Mouse (Mus musculus): ENCODE measurements around the gene Insrr.
A peak's percentile ranks its signal among the peaks of the same experiment; 100 is the strongest.

Gene Insrr

DNA sequence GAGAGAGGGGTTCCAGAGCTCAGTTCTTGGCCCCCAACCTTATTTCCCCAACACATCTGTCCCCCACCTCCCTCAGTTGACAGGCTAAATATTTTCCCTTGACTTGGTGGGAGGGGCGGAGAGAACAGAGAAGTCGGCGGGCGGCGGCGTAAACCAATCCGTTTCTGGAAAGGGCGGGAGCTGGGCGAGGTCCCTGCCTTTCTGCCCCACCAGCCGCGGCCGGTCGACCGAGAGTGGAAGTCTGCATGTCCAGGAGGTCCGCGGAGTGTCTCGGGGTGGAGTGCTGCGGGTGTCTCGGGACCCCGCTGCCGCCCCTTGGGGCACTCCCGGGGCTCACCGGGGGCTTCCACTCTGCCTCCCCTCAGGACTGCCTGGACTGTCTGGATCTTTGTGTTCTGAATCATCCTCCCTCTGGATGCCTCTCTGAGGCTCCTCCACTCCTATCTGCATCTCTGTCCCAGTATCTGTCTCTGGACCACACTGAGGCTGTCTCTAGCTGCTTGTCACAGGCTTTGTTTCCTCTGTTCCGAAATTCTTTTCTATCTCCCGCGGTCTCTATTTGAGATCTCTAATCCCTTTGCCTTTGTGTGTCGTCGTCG lies at the start of gene Insrr:
Insrr (plus strand) TSS at position 216 of the 599 bp plus-strand sequence.
- DNase-seq, result peak; percentile 55 to 66

DNA sequence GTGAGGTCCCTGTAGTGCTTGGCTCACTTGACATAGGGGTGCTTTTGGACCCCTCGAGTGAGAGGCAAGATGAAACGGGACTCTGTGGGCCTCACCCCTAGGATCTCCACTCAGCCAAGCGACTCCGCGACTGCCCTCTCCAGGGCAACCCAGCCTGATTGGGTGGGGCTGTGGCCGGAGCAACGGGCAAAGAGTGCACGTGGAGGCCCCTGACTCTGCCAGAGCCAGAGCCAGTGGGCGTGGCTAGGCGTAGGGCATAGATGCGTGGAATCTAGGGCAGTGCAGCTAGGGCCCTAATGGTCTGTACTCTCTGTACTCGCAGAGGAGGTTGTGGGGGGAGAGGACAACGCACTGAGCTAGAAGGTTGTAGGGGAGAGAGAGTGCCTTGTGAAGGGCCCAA lies 48.3 kb upstream of the Insrr start, which contains the start of gene Lrrc71:
Lrrc71 (minus strand) TSS at position 195 of the 400 bp plus-strand sequence.
- peak; percentile 73 to 74 for DNase-seq

DNA sequence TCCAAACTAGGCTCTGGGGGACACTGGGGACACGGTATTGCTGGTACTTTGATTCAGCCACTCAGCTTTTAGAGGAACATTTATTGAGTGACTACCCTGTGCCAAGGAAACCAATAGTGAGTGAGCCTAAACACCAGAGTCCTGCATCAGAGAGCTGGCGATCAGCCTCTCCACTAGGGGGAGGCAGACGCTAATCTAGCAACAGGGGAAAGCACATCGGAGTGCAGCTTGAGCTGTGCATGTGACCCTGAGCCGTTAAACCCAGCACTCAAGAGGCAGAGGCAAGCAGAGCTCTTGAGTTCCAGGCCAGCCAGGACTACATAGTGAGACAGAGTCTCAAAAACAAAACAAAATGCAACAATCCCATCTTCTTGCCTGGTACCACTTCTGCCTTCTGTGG lies 47.7 kb upstream of the Insrr start:
- peak; percentile 72 to 85 for DNase-seq

DNA sequence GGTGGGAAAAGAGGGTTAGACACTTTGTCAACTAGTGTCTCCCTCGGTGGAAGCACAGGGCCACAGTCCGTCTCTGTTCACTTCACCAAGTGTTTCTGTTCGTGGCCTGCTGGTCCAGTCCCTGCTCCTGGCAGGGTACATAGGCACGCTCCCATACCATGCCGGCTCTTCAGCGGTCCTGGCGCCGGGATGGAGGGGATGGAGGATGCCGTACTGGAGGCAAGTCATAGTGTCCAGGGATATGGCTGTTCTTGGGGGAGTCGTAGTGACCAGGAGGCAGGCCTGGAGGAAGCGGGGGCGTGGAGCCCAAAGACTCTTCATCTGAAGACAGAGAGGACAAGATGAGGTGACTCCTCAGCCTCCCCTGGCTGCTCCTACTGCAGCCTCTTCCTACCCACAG lies 46.8 kb upstream of the Insrr start:
- no peak for DNase-seq

DNA sequence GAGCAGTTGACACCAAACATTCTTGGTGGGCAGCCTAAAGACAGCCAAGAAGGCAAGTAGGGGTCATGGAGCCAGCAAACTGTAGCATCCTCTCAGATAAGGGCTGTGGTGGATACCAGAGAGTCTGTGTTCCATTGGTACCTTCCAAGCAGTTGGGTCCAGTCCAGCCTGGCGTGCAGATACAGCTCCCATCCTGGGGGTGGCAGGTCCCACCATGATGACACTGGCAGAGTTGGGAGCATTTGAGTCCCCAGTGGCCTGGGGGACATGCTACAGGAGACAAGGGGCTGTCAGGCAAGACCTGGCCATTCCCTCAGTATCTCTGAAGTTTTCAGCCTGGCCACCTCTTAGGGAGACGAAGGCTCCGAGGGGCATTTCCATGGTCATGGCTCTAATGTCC lies 44.2 kb upstream of the Insrr start:
- DNase-seq, result no peak

DNA sequence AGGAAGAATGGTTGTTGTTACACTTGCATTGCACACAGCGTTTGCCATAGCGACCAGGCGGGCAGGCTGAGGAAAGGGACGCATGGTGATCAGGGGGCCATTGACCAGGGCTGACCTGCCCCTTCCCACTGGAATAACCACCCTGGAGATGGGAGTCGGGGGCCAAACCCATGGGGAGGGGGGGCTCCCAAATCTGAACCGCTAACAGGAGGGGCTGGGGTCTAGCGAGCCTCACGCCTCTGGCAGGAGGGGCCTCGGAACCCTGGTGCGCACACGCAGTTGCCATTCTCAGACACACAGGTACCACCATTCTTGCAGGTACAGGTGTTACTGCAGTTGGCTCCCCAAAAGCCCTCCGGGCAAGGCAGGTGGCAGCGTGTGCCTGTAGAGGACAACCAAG lies 42.9 kb upstream of the Insrr start:
- no peak for DNase-seq

DNA sequence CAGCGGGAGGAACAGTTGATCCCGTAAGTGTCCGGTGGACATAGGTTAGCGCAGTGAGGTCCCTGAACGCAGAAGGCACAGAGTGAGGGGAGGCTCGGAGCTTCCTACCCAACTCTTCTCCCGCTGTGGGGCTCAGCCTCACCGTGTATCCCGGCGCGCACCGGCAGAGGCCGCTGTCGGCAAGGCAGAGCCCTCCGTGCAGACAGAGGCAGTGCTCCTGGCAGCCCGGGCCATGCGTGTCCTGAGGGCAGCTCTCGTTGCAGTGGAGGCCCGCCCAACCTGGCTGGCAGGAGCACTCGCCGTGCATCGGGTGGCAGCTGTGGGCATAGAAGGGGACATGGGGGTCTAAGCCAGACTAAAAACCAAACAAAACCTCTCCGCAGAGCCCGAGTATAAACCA lies 40.8 kb upstream of the Insrr start:
- DNase-seq, result peak; percentile 88 to 96

DNA sequence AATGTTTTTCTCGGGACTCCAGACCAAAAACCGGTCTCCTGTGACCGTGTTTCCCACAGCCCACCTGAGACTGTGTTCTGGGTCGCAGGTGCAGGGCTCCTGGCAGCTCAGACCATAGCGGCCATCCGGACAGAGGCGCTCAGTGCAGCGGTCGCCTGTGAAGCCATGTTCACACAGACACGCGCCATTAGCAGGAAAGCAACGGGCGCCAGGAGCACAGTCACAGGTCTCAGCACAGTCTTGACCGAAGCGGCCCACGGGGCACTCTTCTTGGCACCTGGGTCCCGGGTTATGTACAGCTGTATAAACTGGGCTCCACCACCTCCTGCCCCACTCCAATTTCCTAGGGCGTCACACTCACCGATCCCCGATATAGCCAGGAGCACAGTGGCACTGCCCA lies 40.3 kb upstream of the Insrr start:
- no peak for DNase-seq

DNA sequence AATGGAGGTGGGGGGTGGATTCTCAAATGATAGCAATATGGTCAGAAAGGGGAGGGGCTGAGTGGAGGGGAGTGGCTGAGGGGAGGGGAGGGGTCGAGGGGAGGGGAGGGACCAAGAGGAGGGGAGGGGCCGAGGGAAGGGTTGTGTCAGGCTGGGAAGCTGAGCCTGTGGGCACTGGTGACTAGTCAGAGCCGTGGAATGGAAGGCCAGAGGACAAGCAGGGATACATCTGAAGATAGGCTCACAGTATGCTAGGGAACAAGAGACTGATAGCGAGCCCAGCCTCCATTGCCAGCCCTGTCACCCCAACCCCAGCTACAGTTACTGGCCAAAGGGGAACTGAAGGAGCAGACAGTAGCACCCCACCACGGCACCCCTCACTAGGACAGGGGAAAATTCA lies 38.1 kb upstream of the Insrr start:
- DNase-seq, result no peak

DNA sequence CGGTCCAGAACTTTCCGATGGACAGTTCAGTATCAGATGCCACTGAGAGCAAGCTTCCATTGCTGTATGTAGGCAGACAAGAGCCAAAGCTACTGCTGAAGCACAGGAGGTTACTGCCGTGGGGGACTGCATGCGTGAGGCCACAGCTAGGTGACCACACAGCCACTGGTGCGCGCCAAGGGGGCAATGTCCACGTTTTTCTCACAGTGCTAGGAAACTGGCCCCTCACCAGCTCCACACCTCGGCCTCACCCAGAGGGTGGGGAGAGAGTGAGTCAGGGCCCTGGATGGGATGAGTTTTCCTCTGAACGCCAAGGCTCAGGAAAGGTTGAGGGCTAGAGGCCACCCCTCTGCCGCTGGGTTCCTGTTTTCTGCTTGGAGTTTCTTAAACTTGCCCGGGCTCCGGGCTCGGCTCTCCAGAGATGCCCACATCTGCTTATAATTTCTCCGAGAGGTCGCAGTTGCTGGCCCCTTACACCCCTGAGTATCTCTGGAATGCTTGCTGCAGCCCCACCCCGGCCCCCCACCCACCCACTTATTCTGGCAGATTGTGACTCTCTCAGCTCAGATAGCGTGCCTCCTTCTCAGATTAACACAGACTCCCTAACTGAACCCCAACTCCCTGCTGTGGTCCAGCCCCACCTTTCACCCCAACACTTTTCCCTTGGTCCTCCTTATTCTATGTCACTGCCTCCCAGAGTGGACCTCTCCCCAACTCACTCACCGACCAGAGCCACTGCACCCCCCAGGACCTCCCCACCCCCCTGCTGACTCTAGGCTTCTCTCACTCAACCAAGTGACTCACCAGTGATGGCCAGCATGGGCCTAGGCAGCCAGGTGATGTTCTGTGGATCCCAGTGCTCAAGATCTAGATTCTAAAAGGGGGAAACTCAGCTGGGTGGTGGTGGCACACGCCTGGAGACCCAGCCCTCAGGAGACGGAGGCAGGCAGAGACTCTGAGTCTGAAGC lies 35.1 kb upstream of the Insrr start:
- peak; percentile 70 to 77 for DNase-seq

DNA sequence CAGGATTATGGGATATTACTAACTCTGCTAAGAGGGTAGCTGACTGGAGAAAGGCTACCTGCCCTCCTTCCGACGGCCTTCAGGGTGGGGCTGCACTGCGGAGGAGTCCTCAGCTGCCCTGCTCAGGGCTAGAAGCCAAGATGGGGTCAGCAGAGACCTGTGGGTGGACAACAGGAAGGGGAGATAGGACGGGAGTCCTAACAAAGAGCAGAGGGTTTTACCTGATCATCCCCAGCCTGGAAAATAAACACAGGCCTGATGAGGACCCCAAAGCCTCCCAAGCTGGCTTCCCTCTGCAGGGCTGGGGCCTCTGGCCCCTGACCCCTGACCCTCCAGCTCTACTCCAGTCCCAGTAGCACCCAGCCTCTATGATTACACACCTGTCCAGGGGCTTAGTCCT lies 33.5 kb upstream of the Insrr start:
- DNase-seq, result no peak

DNA sequence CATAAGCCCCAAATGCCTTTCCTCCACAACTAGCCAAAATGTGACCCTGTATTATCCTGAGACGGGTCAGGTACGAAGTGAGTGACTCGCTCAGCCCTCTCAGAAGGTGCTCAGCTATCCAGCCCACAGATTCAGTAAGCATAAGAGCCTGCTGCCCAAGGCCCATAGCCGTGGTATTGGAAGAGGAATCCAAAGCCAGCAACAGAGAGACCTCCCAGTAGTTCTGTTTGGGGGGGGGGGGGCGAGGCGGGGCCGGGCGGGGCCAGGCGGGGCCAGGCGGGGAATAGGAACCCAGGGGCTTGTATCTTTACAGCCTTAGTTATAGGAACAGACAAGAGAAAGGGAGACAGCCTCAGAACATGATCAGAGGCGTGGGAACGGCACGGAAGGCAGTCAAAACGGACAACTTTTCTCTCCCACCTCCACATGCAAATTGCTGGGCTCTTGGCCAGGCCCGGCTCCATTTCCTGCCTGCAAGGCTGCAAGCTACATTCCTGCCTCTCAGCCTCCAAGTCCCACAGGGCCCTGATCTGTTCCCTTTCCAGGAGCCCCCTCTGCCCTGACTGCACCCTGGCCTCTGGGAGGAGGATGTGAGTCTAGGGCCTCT lies 33.0 kb upstream of the Insrr start:
- peak; percentile 82 to 88 for DNase-seq

DNA sequence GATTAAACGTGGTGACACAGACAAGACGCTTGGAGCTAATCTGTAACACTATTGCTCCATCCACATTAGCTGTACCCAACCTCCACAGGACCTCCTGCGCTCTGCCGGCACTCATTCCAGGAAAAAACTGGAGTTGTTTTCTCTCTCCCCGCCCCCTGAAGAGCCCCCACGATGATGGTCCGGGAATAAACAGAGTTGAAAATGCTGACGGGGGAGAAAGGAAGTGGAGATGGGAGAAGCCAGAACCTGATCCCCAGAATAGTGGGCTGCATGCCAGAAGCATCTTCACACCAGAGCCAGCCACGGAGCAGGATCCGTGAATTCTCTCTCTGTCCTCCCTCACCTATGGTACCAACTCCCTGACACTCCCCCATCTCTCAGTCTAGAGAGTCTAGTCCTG lies 32.2 kb upstream of the Insrr start:
- peak; percentile 53 to 61 for DNase-seq

DNA sequence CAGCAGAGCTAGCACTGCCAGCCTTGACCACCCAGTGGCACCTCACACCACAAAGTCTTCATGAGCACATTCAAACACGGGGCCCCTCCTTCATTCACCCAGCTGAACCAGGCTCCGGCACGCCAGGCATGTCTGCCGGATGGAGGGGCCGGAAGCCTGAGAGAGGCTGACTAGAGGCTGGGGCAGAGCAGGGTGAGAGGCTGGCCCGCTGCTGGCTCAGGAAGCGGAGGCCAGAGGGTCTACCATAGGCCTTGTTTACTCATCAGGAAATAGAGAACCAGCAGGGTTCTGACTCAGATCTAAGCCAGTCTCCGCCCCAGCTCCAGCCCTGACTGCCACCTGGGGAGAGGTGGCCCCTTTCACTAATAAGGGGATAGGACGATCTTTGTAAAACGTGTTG lies 31.7 kb upstream of the Insrr start:
- peak; percentile 75 to 76 for DNase-seq

DNA sequence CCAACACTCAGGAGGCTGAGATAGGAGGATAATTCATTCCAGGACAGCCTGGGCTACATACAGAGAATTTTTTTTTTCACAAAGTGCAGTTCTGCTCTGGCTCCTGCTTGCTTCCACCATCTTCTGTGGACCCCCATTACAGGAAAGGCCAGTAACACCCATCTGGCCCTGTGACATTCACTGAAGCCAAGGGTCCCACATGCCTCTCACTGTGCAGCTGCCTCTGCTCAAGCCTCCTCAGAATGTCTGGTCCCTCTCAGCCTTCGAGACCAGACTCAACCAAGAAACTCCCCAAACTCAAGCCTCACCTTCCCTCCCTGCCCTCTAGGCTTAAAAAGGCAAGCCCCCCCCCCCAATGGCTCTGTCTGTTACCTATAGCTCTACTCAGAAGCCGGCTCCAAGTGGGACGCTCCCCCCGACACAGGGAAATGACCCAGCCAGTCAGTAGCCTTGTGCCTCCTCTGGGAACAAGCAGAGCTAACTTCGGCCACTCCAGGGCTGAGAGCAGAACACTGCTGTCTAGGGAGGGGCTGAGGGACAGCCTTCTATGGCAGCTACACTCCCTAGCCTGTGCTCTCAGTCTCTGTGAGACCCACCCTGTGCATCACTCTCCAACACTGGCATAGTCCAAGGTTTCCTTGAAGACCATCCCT lies 31.0 kb upstream of the Insrr start:
- peak in 1 of 2 experiments; percentile 22 for DNase-seq

DNA sequence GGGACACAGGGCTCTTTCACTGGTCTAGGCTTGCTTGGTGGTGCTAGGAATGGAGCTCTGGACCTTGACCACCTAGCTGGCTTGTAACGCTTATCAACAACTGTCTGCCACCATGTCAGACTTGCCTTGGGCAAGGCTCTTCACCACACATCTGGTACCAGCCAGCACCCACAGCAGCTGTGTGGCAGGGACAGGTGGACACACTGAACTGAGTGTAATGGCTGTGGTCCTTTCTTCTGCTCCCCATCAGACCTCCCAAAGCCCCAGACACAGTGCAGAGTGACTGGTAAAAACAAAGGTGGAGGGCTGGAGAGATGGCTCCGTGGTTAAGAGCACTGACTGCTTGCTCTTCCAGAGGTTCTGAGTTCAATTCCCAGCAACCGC lies 30.5 kb upstream of the Insrr start:
- no peak for DNase-seq

DNA sequence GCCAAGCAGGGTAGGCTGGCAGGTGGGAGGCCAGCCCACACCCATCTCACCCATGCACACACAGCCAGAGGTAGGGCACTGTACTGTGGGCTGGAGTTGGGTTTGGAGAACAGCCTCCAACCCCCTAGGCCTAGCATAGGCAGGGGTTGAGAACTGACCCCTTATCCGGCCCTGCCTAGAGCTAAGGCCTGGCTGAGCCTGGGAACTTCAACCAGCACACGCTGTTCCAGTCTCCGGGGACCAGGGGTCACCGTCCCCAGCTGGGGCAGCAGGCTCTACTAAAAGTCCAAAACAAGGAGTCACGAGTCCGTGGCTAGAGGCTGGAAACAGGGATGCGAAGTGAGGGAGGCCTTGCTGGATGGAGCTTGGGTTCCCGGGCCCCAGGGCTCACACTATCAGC lies 29.0 kb upstream of the Insrr start:
- DNase-seq, result peak; percentile 73 to 78

DNA sequence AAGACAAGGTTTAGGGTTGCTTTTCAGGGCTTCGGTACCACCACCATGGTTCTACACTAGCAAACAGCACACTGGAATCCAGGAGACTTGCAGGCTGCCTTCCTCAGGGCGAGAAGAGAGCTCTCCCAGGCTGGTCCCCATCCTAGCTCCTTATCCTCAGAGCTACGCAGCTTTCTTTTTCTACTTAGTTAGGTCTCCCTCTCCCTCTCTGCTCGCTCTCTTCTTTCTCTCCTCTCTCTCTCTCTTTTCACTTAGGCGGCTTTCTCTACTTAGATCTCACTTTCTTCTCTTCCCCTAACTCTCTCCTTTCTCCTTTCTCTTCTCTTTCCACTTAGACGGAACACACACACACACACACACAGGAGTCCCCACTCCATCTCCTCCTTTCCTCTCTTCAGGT lies 28.3 kb upstream of the Insrr start:
- DNase-seq, result no peak

DNA sequence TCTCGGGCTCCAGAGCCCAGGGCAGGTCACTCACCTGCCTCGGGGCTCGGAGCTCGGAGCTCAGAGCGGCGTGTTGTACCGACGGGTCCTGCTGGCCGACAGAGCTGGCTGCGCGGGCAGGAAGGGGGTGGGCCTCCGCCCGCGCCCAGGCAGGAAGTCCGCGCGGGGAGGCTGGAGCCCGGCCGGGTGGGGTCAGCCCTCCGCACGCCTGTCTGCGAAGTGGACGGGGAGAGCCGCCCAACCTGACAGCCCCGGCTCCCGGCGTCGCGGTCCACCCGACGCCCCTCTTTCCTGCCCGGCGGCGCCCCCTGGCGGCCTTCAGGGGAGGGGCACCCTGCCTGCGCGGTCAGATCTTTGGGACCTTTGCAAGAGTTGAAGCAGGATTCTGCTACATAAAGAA lies 27.9 kb upstream of the Insrr start:
- DNase-seq, result peak; percentile 90

DNA sequence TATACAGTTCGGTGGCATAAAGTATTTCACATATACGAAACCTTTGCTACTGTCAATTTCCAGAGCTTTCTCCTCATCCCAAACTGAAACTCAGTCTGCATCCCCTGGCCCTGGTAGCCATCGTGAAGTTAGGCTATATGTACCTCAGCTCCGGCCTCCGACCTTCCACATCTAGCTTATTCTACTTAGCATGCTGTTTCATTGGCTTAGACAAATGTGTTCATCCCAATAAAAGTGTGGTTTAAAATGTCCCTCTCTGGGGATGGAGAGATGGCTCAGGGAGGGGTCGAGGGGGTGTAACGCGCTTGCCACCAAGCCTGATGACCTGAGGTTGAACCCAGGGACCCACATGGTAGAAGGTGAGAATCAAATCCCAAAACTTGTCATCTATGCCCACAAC lies 27.2 kb upstream of the Insrr start:
- no peak for DNase-seq

DNA sequence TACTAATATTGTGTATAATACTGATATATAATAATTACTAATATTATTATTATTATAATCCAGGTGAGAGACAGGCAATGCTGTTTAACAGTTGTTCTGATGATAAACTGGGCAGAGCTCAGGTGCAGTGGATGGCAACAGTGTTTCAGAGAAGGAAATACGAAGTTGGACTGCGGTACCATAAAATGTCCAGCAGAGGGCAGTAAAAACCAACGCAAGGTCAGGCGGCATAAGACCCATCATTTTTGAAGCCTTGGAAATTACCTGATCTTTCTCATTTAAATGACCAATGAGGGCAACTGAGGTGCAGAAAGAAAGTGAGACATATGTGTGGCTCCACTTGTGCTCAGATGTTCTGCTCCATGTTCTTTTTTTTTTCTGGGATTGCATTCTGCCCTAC lies 26.5 kb upstream of the Insrr start:
- peak; percentile 64 to 72 for DNase-seq

DNA sequence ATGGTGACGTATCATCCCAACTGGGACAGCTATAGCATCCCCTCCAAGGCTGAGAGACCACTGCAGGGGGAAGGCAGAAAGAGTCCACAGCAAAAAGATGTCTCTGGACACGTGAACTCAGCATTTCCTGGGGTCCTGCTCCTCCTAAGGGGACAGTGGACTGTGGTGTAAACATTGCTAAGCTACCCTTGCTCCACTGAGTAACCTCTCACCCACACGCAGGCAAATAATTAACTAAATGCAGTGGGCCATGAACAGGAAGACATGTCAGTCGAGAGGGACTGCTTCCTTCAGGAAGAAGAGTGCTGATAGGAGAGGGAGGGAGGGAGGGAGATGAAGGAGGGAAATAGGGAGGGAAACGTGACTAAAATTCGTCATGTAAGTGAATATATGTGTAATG lies 25.7 kb upstream of the Insrr start:
- DNase-seq, result peak; percentile 74 to 88

DNA sequence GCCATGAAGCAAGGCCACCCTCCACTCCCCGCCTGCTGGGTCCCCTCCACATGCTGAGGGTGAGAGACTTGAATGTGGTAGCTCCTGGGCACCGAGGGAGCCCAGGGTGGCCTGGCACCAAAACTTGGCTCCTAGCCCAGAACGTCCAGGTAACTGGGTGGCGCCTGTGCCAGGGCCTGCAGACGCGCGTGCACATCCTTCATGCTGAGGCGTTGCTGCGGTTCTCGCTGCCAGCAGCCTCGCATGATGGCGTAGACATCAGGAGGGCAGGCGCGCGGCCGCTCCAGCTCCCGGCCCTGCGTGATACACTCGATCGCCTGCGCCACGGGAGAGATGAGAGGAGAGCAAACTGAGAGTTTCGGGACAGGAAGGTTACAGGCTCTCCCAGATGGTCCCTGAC lies 18.5 kb upstream of the Insrr start:
- DNase-seq, result peak; percentile 53 to 74

All from kidney, postnatal 36 days (tissue).